Mouse (Mus musculus): Measurements from ENCODE around the gene Wdr24. TPM values are rescaled to one million over a fixed set of nuclear protein-coding genes. Genes with fewer than 3 reads are reported as not detected.
"Not testable (repeated sequence)": the region's sequence is repeated elsewhere in the genome, so short reads cannot be mapped to it uniquely, and the experiment has no call there.

Wdr24 gene
- total RNA-seq, 2 experiments from 2014 or later, result 20.4 to 24.6 TPM

GRCm38 (mm10) chr17:25801029-25801428 is 22.4 kb upstream of the Wdr24 start:
- intact Hi-C loops (cut with DNase I), result loop anchor here (2.0 kb wide), 1 partner anchor 28 kb away; the partner anchor contains the start of gene Narfl
- DNase-seq (ENCODE audit: extremely low spot score in 1 of 2, low spot score in 2 of 2), result peak; percentile 62 to 71

- intact Hi-C loops (cut with DNase I), result no loop called here
- peak; percentile 87 to 88 for DNase-seq (ENCODE audit: extremely low spot score in 1 of 2, low spot score in 2 of 2)
Measured at GRCm38 (mm10) chr17:25802825-25803517, 20.5 kb upstream of the Wdr24 start.

- intact Hi-C loops (cut with DNase I), result no loop called here
Measured at GRCm38 (mm10) chr17:25806507-25806906, 16.9 kb upstream of the Wdr24 start.

GRCm38 (mm10) chr17:25807452-25807851 is 16.0 kb upstream of the Wdr24 start:
- DNase-seq (ENCODE audit: extremely low spot score in 1 of 2, low spot score in 2 of 2); intact Hi-C loops (cut with DNase I): not testable (repeated sequence)

More at GRCm38 (mm10) chr17:25806507-25806906, 16.9 kb upstream of the Wdr24 start:
- no peak for DNase-seq (ENCODE audit: extremely low spot score in 1 of 2, low spot score in 2 of 2)

GRCm38 (mm10) chr17:25808028-25808427 is 15.4 kb upstream of the Wdr24 start:
- intact Hi-C loops (cut with DNase I), result no loop called here
- no peak for DNase-seq (ENCODE audit: extremely low spot score in 1 of 2, low spot score in 2 of 2)

GRCm38 (mm10) chr17:25808789-25809605 is 14.4 kb upstream of the Wdr24 start, which contains the start of gene Fbxl16:
Gene Fbxl16 (plus strand): TSS chr17:25809085.
- intact Hi-C loops (cut with DNase I), result no loop called here
- peak; percentile 87 to 90 for DNase-seq (ENCODE audit: extremely low spot score in 1 of 2, low spot score in 2 of 2)

- intact Hi-C loops (cut with DNase I), result no loop called here
- peak in 1 of 2 experiments; percentile 63 for DNase-seq (ENCODE audit: extremely low spot score in 1 of 2, low spot score in 2 of 2)
Measured at GRCm38 (mm10) chr17:25809606-25810340, 13.7 kb upstream of the Wdr24 start.

- DNase-seq (ENCODE audit: extremely low spot score in 1 of 2, low spot score in 2 of 2), result no peak
- intact Hi-C loops (cut with DNase I), result no loop called here
Measured at GRCm38 (mm10) chr17:25810890-25811289, 12.5 kb upstream of the Wdr24 start.

GRCm38 (mm10) chr17:25813471-25813870 is 10.0 kb upstream of the Wdr24 start:
- intact Hi-C loops (cut with DNase I), result no loop called here
- DNase-seq (ENCODE audit: extremely low spot score in 1 of 2, low spot score in 2 of 2), result peak in 1 of 2 experiments; percentile 88

- DNase-seq (ENCODE audit: extremely low spot score in 1 of 2, low spot score in 2 of 2), result no peak
- intact Hi-C loops (cut with DNase I), result no loop called here
Measured at GRCm38 (mm10) chr17:25817662-25818061, 5.8 kb upstream of the Wdr24 start.

- peak in 1 of 2 experiments; percentile 41 for DNase-seq (ENCODE audit: extremely low spot score in 1 of 2, low spot score in 2 of 2)
- intact Hi-C loops (cut with DNase I), result no loop called here
Measured at GRCm38 (mm10) chr17:25818851-25819780, 4.3 kb upstream of the Wdr24 start.

- intact Hi-C loops (cut with DNase I), result no loop called here
Measured at GRCm38 (mm10) chr17:25824362-25825142, 1.1 kb downstream of the Wdr24 start.

GRCm38 (mm10) chr17:25825311-25825710 is 1.9 kb downstream of the Wdr24 start:
- intact Hi-C loops (cut with DNase I), result no loop called here
- DNase-seq (ENCODE audit: extremely low spot score in 1 of 2, low spot score in 2 of 2), result peak in 1 of 2 experiments; percentile 22

More at GRCm38 (mm10) chr17:25824362-25825142, 1.1 kb downstream of the Wdr24 start:
- peak in 1 of 2 experiments; percentile 29 for DNase-seq (ENCODE audit: extremely low spot score in 1 of 2, low spot score in 2 of 2)

GRCm38 (mm10) chr17:25825984-25826570 is 2.6 kb downstream of the Wdr24 start:
- no peak for DNase-seq (ENCODE audit: extremely low spot score in 1 of 2, low spot score in 2 of 2)
- intact Hi-C loops (cut with DNase I), result no loop called here

GRCm38 (mm10) chr17:25827011-25827410 is 3.6 kb downstream of the Wdr24 start:
- intact Hi-C loops (cut with DNase I), result no loop called here
- peak in 1 of 2 experiments; percentile 23 for DNase-seq (ENCODE audit: extremely low spot score in 1 of 2, low spot score in 2 of 2)

- peak in 1 of 2 experiments; percentile 30 for DNase-seq (ENCODE audit: extremely low spot score in 1 of 2, low spot score in 2 of 2)
- intact Hi-C loops (cut with DNase I), result no loop called here
Measured at GRCm38 (mm10) chr17:25827546-25828222, 4.3 kb downstream of the Wdr24 start.

Measured in left cerebral cortex, postnatal 10 days (tissue).